ENCODE assay signal across 8 mouse cellular contexts in genomic region chr14:120302913-120303548, GRCm38 (mm10). TPM values are rescaled to one million over a fixed set of nuclear protein-coding genes. Genes with fewer than 3 reads are reported as not detected.
DNase-seq lines count a peak whose midpoint lies in the region; ATAC-seq and TF ChIP-seq lines count a peak whose summit lies in the region.

No protein-coding gene starts in this region.

- H3K27me3 ChIP-seq in lung, embryonic 15.5 days: no peaks in the 10 kb centered on the region

- no peak overlapping the region for H3K4me2 ChIP-seq in lung, embryonic 15.5 days

- peak overlapping the region; percentile 29 for H3K27ac ChIP-seq in lung, embryonic 15.5 days

- WGBS in lung, adult 2 months: 16% methylated on average over 6 of the region's 6 CpGs
- WGBS in lung, embryonic 15.5 days: 14% methylated on average over 6 of the region's 6 CpGs

- DNase-seq in lung, adult 18-20 months: peak; percentile 68 to 81
- DNase-seq in lung, adult 2 months: no peak
- DNase-seq in cerebellum, adult 11 months: peak; percentile 48
- DNase-seq in heart, postnatal 10 days: peak; percentile 44 to 64
- no peak for DNase-seq in ovary, postnatal 10 days (ENCODE audit: low spot score)
- no peak for DNase-seq in frontal cortex, postnatal 10 days (ENCODE audit: low spot score in 2 of 2)
- no peak for DNase-seq in spleen, postnatal 4 days (ENCODE audit: low spot score in 2 of 2)

- no peaks in the 10 kb centered on the region for H3K9me3 ChIP-seq in lung, embryonic 15.5 days

- H3K4me1 ChIP-seq in lung, adult 2 months (ENCODE audit: control insufficient read depth, insufficient read depth, low read length): peaks cover 48% of the 10 kb centered on the region
- peaks cover 67% of the 10 kb centered on the region for H3K4me1 ChIP-seq in lung, embryonic 15.5 days

- no peak for ATAC-seq in lung, embryonic 15.5 days (ENCODE audit: borderline replicate concordance, extremely low read depth, low FRiP score, low TSS enrichment)

- TF ChIP-seq CTCF in lung, adult 2 months (IDR thresholded peaks at IDR 0.05; ENCODE audit: insufficient read depth, low read length): no peak

- H3K36me3 ChIP-seq in lung, embryonic 15.5 days: no peaks in the 10 kb centered on the region

- TF ChIP-seq POLR2A in lung, adult 2 months (IDR thresholded peaks at IDR 0.05; ENCODE audit: borderline replicate concordance, extremely low read depth, low read depth, low read length): no peak

- no peak overlapping the region for H3K4me3 ChIP-seq in lung, adult 2 months (replicated peaks; ENCODE audit: extremely low read depth, low read depth, low read length)
- H3K4me3 ChIP-seq in lung, embryonic 15.5 days: no peak overlapping the region

- H3K9ac ChIP-seq in lung, embryonic 15.5 days: no peak overlapping the region

- intact Hi-C loops in heart, postnatal 10 days (cut with DNase I): no loop called here

RNA-seq across cellular contexts. Expression of gene Mbnl2, which starts 27.6 kb away (rescaled TPM):
- polyA plus RNA-seq in lung, adult 2 months (2012; rRNA removed): 121 and 130 TPM in 2 replicates
- total RNA-seq in heart, postnatal 10 days (2021): 100 to 1,000 TPM; 223 to 270 TPM
- polyA plus RNA-seq in lung, embryonic 15.5 days (2015; fragmentation: Nextera tagmentation; extraction: Ambion mirVana): 130 and 141 TPM in 2 replicates

Comparison
In these comparisons a context has a peak if more than half of its experiments do, and no peak if none do; other contexts are left out.
1. DNase-seq: peak in lung, adult 18-20 months (2 of 2), cerebellum, adult 11 months (single experiment) and heart, postnatal 10 days (2 of 2); none in lung, adult 2 months (single experiment), ovary, postnatal 10 days (single experiment), frontal cortex, postnatal 10 days (0 of 2) and spleen, postnatal 4 days (0 of 2).